Mouse (Mus musculus) kidney, adult 8-10 months (tissue): ENCODE measurements around the gene Fam189a1.

Source experiments
- DNase-seq, 2 experiments: peaks; one replicate each; pipeline ENCODE4 v3.0.0; 2022

Fam189a1 gene

DNA sequence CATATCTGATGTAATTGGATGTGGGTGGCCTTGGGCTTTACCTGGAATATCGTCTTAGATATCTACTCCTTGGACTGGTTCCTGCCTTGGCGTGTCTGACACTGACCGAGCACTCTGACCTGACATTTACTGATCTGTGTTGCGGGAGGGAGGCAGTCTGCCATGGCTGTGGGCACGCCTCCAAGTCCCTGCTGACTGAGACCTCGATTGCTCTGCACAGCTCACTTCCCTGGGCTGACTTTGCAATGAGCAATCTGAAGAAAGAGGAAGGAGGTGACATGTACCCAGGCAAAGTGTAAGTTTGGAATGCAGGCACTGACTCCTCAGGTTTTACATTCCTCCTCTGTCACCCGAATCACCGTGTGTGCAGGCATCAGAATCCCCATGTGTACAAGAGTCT lies 364.3 kb downstream of the Fam189a1 start:
- peak in 1 of 2 experiments; percentile 17 for DNase-seq

DNA sequence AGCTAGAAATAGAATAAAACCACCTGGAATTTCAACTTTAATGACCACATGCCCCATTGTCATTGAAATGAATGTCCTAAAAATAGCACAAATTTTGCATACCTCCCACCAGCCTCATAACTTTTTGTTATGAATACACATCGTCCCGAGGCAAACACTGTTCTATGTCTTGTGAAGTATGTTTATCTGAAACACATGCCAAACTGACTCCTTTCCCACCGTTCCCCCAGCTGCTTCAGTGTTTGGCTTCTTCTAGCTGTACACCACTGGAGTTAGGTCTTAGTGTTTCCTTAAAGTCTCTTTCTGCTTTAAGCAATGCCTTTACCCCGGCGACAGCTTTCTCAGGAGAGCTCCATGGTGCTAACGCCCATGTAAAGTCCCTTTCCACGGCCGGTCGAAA lies 365.2 kb downstream of the Fam189a1 start:
- DNase-seq, result no peak

DNA sequence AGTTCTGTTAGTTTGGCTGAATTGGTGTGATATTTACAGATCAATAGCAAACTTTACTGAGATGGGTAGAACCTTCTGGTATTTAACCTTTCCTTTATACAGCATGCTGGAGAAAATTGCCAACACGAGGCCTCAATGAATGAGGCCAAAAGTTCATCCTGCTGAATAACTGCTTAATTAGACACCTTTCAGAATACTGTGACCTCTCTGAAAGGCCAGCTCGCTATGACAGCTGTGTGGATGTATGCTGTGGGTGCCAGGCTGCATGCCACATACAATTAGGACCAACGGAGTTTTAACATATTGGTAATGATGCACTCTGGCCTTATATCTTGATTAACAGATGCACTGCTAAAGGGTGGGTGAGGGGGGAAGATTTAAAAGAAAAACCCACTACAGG lies 371.3 kb downstream of the Fam189a1 start:
- DNase-seq, result no peak

GRCm38 (mm10) chr7:64779501-64779900 lies 376.9 kb downstream of the Fam189a1 start:
- no peak for DNase-seq

DNA sequence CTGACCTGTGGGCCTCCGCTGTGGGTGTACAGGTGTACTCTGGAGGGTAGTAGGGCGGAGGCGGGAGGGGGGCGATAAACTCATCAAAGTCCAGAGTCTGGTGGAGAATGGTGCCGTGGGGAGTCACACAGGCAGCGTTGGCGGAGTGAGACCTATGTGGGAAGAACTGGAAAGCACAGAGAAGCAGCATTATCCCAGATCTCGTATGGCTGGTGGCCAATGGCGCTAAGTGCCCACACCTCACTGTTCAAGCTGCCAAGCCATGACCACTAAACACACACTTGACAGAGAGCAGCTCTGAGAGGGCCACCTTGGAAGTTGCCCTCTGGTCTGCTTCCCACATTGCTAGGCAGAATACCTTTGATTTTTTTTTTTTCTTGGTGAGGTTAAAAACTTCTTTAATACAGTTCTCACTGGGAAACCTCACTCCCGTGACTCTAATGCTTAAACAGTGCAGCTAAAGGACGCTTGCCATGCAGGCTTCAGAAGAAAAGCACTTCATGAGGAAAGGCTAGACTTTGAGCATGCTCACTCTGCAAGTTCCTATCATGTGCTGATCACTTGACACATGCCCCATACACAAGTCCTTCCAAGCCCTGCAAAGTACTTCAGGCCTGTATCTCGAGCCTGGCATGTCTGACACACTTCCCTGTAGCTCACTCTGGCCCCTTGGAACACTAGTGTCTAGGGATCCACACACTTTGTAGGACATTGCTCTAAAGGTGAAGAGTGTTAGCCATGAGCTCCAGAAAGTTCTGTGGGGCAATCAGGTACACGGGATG lies 379.5 kb downstream of the Fam189a1 start:
- no peak for DNase-seq

DNA sequence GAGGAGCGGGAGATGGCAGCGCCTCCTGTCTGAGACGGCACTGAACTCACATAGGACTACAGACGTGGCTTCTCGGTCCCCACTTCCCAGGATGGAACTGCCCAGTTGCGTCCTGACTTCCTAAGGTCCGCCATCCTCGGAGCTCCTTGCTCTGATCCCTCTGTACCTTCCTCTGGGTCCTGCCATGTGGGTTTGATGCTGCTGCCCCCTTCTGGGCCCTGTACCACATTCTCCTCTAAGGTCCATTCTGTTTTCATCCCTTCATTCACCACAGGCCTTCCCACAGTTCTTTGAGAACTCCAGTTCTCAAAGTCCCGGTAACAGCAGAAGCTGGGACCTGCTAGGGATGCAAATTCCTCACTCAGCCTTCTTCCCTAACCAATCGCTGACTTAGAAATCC lies 382.9 kb downstream of the Fam189a1 start:
- DNase-seq, result no peak

- DNase-seq, result peak in 1 of 2 experiments; percentile 9
Measured at GRCm38 (mm10) chr7:64770779-64771390, 385.5 kb downstream of the Fam189a1 start.

DNA sequence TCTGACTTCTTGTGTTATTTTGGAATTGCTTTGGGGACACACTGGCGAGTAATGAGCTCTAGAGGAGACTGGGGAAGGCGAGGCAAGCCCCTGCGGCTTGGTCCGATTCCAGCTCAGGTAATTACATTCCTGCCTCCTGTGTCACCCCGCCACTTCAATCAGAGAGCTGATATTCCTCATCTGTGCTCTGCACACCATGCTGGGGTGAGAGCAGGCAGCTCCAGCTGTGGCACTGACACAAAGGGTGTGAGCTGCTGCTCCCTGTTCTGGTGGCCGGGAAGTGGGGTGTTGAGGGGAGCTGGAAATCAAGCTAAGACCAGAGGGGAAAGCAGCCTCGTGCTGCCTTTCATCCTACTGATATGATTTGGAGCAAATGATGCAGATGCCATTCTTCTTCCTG lies 386.6 kb downstream of the Fam189a1 start:
- no peak for DNase-seq

GRCm38 (mm10) chr7:64765595-64765994 lies 390.8 kb downstream of the Fam189a1 start:
- no peak for DNase-seq

DNA sequence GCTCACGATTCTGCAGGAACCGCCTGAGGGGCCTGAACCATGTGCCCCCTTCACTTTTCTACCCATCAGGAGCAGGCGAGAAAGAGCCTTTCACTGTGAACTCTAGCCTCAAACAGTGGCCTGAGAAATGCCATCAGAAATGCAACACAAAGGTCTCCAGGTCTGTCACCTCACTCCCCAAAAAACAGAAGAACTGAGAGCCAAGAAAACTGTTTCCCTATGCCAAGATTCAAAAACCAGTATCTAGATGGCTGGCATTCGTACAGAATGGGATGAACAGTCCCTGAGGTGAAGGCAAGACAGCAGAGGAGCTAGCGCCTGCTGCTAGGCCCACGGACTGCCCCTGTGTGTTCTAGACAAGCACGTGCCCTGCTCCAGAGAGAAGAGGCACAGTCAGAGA lies 401.2 kb downstream of the Fam189a1 start:
- no peak for DNase-seq

GRCm38 (mm10) chr7:64754161-64754560 lies 402.2 kb downstream of the Fam189a1 start:
- peak; percentile 22 to 63 for DNase-seq

- DNase-seq, result no peak
Measured at GRCm38 (mm10) chr7:64753678-64754077, 402.7 kb downstream of the Fam189a1 start.

- no peak for DNase-seq
Measured at GRCm38 (mm10) chr7:64752133-64752532, 404.2 kb downstream of the Fam189a1 start.

DNA sequence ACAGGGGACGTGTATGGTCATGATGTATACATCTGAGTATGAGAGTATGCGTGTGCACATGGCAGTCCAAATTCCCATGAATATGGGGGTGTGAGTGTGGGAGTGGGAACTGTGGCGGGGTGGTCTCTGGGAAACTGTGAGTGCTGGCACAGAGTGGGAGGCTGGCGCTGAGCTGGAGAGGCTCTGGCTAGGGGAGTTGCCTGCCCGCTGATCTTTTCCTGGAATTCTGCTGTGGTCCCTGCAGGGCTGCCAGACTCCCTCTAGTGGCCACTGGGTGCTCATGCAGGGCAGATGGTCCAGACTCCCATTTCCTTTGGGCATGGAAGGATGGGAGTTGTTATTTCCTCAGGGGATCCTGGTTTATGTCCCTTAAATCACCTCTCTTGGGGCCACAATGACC lies 404.9 kb downstream of the Fam189a1 start:
- peak; percentile 10 to 36 for DNase-seq

- DNase-seq, result no peak
Measured at GRCm38 (mm10) chr7:64743610-64744009, 412.8 kb downstream of the Fam189a1 start.

DNA sequence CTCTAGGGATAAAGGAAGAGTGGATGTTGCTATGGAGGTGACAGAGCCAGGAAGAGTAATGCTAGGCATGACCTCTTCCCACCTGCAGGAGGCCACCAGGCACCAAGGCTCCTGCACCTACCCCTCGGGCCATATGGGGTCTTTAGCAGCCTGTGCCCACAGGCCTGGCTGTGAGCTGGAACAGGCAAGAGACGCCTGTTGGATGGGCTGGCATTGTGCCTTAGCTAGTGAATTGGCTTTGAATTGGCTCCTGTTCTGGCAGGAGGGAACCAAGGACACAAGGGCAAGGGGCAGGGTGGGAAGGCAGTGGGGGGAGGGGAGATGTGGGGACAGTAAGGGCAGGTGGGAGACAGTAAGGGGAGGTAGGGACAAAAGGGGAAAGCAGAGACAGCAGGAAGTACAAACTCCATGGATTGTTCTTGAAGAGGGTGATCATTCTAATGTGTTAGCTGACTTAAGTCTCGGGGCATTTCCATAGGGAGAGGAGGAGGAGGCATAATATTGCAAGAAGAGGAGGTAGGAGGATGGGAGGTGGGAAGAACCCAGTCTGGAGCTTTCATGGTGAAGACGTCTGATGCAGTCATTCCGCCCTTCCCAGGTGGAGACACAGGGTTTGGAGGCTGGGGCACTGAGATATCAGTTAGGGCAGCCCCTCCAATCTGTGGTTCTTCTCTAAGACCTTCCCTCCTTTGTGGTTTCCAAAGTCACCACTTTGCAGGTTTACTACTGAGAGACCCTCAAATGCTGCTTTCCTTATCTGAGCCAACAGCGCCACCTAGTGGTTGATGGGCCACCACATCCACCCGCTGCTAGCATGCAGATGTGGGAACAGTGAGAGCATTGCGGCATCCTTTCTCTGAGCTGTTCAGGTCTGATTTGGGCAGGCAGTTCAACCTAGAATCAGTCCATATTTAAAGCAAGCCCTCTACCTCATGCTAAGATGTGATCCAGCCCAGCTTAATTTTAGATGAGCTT lies 414.8 kb downstream of the Fam189a1 start:
- peak; percentile 18 to 53 for DNase-seq

GRCm38 (mm10) chr7:64739131-64739530 lies 417.2 kb downstream of the Fam189a1 start:
- no peak for DNase-seq

GRCm38 (mm10) chr7:64729785-64730184 lies 426.6 kb downstream of the Fam189a1 start:
- peak; percentile 23 to 60 for DNase-seq

- DNase-seq, result no peak
Measured at GRCm38 (mm10) chr7:64728816-64729215, 427.6 kb downstream of the Fam189a1 start.

DNA sequence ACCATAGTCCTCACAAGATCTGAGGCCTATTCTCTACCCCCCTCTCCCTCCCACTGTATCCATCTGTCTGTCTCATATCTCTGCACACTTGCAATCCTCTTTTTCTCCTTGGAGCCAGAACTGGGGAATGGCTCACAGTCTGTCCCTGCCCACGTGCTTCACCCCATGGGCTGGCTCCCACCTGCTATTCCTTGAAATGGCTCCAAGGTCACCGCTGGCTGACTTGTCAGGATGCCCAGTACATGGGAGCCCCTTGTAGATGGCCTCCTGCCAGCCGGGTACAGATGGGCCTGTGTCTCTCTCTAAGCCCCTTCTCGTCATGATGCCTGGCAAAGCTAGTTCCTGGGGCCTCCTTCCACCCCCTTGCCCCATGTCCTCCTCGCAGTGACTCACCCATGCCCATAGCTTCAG lies 428.2 kb downstream of the Fam189a1 start:
- no peak for DNase-seq

GRCm38 (mm10) chr7:64725967-64726695 lies 430.2 kb downstream of the Fam189a1 start:
- DNase-seq, result no peak

DNA sequence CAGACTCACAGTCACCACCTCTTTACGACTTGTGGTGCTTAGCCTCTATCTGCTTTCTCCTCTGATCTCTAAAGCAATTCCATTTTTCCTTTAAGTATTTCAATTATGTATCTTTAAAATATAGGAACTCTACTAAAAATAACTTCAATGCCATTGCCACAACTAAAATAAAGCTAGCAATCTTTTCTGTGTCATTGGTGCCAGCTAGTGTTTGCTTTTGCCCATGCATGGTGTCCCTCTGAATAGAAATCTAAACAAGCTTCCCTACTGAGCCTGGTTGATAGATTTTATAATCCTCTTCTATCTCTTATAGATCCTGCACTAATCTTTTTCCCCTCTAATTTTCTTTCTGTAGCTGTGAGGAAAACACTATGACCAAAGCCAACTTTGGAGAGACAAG lies 432.0 kb downstream of the Fam189a1 start:
- no peak for DNase-seq

DNA sequence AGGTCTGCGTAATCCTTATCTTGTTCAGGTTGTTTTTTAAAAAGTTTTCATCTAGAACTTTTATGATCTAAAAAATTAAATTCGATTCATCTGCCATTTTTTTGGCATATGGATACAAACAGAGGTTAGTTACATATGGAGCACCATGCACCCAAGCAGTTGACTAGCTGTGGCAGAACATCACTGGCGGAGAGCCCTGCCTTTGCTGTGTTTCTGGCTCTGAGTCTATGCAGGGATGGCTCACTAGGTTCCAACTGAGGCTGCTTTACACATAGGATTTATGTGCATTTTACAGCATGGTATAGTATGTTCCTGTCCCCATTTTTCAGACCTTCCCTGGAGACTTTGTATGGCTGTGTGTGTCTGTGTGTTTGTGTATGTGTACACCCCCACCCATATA lies 433.1 kb downstream of the Fam189a1 start:
- DNase-seq, result no peak
